In genomic region chr12:77807674-77808073, GRCm38 (mm10) we compare ENCODE assay signal across 24 mouse cellular contexts.
"Had no signal": no experiment of that assay in that cellular context is flagged by ENCODE, and none has a peak within 500 bp of the region (broad histone marks: within the 10 kb centered on the region; RNA-seq: fewer than 3 reads in every experiment).

No protein-coding gene starts in this region.

- H3K27ac ChIP-seq: gastrocnemius, adult 2 months; heart, embryonic 10.5 days; hindbrain, embryonic 14.5 days; intestine, embryonic 15.5 days; layer of hippocampus, adult 2 months; left cerebral cortex, adult 2 months; liver, embryonic 13.5 days; liver, embryonic 15.5 days had no signal

- ATAC-seq: hindbrain, embryonic 16.5 days; inflammation-experienced regulatory T-cells, adult 6 months; intestine, embryonic 15.5 days; intestine, postnatal 0 days had no signal

- H3K4me1 ChIP-seq: heart, embryonic 10.5 days; heart, embryonic 12.5 days; intestine, embryonic 15.5 days; liver, embryonic 13.5 days; liver, embryonic 15.5 days had no signal

- H3K27me3 ChIP-seq: heart, embryonic 12.5 days; intestine, embryonic 15.5 days; liver, embryonic 13.5 days; liver, embryonic 15.5 days had no signal

- DNase-seq: gastrocnemius, adult 2 months; gastrocnemius, postnatal 10 days; gastrocnemius, postnatal 25 days; heart, adult 18-20 months; heart, postnatal 14 days; heart, postnatal 36 days; kidney, adult 18-20 months; kidney, adult 8-10 months; kidney, postnatal 10 days; kidney, postnatal 25 days; kidney, postnatal 4 days; liver; liver, embryonic 13.5 days had no signal

- H3K9me3 ChIP-seq: heart, embryonic 10.5 days; heart, embryonic 12.5 days; intestine, embryonic 15.5 days; liver, embryonic 13.5 days; liver, embryonic 15.5 days had no signal

- H3K9ac ChIP-seq: heart, embryonic 12.5 days; hindbrain, embryonic 14.5 days; intestine, embryonic 15.5 days; liver, embryonic 13.5 days; liver, embryonic 15.5 days had no signal

- H3K4me3 ChIP-seq: gastrocnemius, adult 2 months; heart, embryonic 10.5 days; heart, embryonic 12.5 days; intestine, embryonic 15.5 days; layer of hippocampus, adult 2 months; left cerebral cortex, adult 2 months; liver, embryonic 13.5 days; liver, embryonic 15.5 days had no signal

- H3K4me2 ChIP-seq: heart, embryonic 12.5 days; hindbrain, embryonic 14.5 days; intestine, embryonic 15.5 days; liver, embryonic 11.5 days; liver, embryonic 13.5 days; liver, embryonic 15.5 days had no signal

- H3K36me3 ChIP-seq: heart, embryonic 10.5 days; heart, embryonic 12.5 days; intestine, embryonic 15.5 days; liver, embryonic 13.5 days; liver, embryonic 15.5 days had no signal
